Mouse (Mus musculus) cerebellum, postnatal 4 days (tissue): Measurements from ENCODE around the gene Gp1ba.

Source experiments
- DNase-seq, 2 experiments: peaks; one replicate each; pipeline ENCODE4 v3.0.0; 2022; ENCODE audit warnings: low spot score in 2 of 2, mixed read lengths in 1 of 2

Gp1ba gene

GRCm38 (mm10) chr11:70653345-70654197, 14.6 kb downstream of the Gp1ba start:
- DNase-seq: peak in 1 of 2 experiments; percentile 67

GRCm38 (mm10) chr11:70654198-70654922, 15.4 kb downstream of the Gp1ba start, which contains the start of gene Pfn1:
TSS of gene Pfn1 (minus strand) at chr11:70654644.
- DNase-seq: peak in 1 of 2 experiments; percentile 70

DNA sequence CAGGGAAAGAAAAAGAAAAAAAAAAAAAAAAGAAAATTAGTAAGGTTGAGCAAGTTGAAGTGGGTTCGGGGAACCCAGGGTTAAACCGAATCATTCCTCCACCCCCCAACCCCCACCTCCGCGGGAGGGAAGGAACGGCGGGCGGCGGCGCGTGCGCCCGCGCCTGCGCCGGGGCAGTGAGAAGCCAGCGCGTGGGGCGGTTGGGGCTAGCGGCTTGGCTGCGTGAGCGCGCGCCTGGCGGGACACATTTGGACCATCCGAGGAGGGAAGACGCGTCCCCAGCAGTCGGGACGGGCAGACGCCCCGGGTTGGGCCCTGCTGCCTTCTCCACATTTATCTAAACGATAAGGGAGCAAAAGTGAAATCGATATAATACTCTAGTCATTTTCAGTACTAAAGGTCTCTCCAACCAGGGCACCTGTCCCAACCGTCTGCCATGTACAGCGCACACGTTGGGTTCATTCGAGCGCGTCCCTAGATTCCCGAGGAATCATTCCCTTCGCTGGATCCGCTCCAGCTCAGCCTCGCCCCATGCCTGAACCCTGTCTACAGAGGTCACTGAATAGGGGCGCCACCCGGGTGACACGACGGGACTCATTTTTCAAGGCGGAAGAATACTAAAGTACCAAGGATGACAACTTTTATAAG, 16.1 kb downstream of the Gp1ba start:
- peak in 1 of 2 experiments; percentile 80 for DNase-seq

GRCm38 (mm10) chr11:70655571-70656455, 16.9 kb downstream of the Gp1ba start:
- peak in 1 of 2 experiments; percentile 37 for DNase-seq

DNA sequence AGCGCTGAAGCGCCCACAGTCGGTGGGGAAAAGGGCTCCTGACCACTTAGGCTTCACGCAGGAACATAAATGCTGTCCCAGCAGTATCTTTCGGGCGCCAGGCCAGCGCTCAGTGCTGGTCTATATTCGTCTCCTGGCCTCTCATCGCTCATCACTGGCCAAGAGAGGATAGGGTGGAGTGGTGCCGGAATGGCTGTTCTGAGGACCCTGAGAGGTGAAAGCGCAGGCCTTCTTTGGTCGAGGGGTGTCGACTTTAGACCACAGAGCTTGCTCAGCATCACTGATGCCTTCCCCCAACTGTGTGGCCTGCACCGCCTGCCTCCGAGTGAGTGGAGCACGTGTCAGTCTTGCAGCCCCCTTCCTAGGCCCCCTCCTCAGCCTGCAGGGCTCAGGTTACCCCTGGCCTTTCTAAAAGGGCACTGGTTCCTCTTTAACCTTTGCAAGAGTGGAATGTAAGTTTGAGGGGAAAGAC, 17.6 kb downstream of the Gp1ba start:
- no peak for DNase-seq

DNA sequence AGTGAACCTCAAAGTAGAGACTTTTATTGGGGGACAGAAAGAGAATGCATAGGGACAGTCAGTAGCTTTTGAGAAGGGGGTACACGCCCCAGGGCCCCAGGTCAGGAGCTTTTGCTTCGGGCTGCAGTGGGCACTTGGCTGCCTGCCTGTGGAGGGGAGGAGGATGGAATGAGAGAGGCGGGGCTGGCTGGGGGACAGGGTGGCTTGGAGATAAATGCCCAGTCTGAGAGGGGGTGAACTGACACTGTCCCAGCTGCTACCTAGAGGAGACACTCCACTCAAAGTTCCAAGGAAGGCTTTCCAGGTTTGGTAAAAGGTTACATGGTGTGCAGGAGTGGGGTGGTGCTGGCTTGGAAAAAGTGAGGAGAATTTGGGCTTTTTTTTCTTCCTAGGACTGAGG, 18.0 kb downstream of the Gp1ba start, which contains the start of gene Eno3:
Gene Eno3, plus strand, starts transcription at position 239 of the 400 bp plus-strand sequence.
- no peak for DNase-seq

DNA sequence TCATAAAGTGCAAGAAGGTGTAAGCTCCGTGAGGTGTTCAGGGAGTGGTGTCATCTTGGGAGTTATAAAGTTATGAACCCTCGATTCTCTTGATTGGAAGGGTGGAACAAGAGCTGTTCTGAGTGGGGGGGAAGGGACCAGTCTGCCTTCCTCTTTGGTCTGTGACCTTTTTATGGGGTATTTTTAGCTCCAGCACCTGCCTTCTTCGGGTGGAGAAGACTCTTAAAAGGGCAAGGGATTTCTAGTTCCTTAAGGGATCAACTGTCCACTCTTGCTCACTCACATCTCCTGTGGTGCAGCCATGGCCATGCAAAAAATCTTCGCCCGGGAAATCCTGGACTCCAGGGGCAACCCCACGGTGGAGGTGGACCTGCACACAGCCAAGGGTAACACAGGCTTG, 18.7 kb downstream of the Gp1ba start:
- no peak for DNase-seq

DNA sequence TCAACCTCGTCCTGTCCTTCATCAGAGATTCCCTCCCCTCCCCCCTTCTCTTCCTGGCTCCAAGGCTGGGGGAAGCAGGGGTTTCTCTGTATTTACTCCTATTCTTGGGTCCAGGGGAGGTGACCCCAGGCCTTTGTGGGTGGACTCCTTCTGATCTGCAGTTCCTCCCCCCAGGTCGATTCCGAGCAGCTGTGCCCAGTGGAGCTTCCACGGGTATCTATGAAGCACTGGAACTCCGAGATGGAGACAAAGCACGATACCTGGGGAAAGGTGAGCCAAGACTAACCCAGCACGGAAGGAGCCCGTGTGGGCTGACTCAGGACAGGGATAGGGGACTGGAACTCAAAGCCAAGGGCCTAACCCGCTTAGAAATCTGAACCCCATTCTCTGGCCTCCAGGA, 19.1 kb downstream of the Gp1ba start:
- no peak for DNase-seq

DNA sequence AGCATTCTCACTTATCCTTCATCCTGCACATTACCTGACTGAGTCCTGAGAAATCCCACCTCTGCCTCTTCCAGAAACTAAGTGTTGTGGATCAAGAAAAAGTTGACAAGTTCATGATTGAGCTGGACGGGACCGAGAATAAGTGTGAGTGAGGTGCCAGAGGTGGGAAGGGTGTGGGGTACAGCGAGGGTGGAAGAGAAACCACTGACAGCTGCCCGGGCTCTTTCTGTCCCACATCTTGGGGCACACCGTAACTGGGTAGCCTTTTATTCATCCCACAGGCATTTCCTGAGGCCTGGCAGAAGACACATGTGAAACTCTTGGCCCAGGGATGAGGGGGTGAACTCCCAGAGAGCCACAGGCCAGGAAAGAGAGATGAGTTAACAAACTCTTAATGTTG, 19.6 kb downstream of the Gp1ba start:
- DNase-seq: no peak

- no peak for DNase-seq
These were observed 20.0 kb downstream of the Gp1ba start for GRCm38 (mm10) chr11:70658942-70659341.

DNA sequence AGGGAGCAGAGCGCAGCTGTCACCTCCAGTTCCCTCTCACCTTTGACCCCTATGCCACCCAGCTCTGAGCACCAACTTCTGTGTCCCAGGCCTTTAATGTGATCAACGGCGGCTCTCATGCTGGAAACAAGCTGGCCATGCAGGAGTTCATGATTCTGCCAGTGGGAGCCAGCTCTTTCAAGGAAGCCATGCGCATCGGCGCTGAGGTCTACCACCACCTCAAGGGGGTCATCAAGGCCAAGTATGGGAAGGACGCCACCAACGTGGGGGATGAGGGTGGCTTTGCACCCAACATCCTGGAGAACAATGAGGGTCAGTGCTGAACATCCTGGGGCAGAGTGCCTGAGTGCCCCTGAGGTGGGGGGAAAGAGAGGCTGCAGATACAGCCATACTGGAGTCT, 21.6 kb downstream of the Gp1ba start:
- no peak for DNase-seq

- DNase-seq: no peak
These were observed 24.2 kb downstream of the Gp1ba start for GRCm38 (mm10) chr11:70663101-70663500.

- no peak for DNase-seq
These were observed 25.0 kb downstream of the Gp1ba start for GRCm38 (mm10) chr11:70663957-70664356.

DNA sequence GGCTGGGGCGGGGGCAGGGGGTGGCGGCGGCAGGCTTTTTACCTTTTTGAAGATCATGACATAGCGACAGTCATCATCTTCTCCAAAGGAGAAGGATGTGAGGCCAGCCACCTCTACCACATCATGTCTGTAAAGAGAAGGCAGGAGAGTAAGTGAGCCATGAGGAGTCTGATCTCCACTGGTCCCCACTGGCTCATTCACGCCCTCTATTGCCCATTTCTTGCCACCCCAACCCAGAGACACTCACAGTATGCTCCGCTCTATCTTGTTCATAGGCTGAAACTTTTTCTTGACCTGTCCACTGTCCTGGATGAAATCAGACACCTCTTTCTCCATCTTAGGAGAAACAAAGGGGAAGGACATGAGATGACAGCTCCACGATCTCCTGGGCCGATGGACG, 25.8 kb downstream of the Gp1ba start:
- no peak for DNase-seq

DNA sequence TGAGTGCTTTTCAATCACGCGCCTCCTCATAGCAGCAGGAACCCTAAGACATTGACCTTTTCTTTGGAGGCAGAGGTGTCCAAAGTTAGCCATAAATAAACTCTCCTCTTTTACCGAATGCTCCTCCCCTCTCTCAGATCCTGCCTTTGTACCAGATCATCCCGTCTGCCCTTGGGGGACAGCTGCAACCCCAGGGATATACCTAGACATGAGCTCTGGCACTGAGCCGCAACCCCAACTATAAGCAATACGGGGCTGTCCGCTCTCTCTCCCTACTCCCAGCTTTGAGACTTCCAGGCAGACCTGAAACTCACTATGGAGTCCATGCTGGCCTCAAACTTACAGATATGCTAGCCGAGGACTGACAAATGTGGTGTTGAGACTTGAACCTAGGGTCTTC, 27.8 kb downstream of the Gp1ba start:
- no peak for DNase-seq

- DNase-seq: no peak
These were observed 28.6 kb downstream of the Gp1ba start for GRCm38 (mm10) chr11:70667271-70668150.

GRCm38 (mm10) chr11:70668335-70668770, 29.4 kb downstream of the Gp1ba start:
- DNase-seq: peak in 1 of 2 experiments; percentile 60

DNA sequence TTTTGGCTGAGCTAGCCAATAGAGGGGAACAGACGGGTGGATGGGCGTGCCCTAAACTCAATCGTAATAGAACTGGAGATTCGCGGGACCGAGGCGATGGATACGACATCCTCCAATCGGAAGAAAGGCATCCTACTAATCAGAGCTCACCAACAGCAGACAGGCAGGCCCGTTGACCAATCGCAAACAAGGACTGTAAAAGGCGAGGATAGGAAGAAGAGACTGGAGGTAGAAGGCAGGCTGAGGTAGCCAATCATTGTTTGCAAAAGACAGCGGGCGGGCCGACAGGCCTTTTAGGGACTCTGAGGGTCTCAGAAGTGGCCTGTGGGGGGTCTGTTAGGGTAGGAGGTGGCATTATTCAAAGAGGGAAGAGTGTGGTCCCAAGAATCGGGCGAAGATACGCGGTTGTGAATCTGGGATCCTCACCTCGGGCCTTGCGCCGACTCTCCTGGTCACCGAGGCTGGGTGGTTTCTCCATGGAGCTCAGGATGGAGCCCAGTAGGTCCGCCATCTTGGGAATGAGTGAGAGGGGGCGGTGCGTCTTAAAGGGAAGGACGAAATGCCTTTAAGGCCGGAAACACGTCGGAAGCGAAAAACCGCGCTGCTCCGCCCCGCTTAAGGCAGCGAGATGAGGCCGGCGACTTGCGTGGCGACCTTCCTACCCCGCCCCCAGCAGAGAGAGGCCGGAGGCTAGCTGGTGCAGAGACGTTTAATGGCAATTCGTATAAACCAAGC, 30.0 kb downstream of the Gp1ba start, which contains the start of gene Spag7:
Gene Spag7, minus strand, starts transcription at position 646 of the 735 bp plus-strand sequence.
- peak; percentile 85 to 93 for DNase-seq
